Mouse (Mus musculus): ENCODE data around the gene Aip. TPM values are rescaled to one million over a fixed set of nuclear protein-coding genes. Genes with fewer than 3 reads are reported as not detected.
"Not testable (repeated sequence)": the region's sequence is repeated elsewhere in the genome, so short reads cannot be mapped to it uniquely, and the experiment has no call there.

Aip gene
- polyA plus RNA-seq, 1 experiment from 2014 or later = 104 TPM

DNA sequence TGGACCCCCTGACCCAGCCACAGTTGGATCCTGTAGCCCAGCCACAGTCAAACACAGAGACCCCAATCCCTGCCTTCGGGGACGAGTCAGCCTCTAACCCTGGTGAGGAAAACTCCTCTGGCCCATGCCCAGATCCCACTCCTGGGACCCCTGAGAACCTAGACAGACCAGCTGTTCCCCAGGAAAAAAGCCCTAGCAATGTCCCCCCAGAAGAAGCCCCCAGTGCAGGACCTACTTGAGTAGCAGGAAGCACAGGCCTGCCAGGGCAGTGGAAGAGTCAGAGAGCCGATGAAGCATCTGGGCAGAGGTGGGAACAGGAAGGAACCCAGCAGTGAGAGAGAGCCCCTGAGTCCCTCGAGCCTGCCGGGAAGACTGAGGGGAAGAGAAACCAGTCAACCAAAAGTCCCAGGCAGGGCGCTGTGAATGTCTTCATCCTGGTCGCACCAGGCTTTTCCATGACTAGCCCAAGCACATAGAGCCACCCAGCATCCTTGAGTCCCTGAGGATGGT is 18.2 kb upstream of the Aip start, which contains the start of gene Cabp4:
Gene Cabp4, minus strand, starts transcription at position 275 of the 510 bp plus-strand sequence.
- Histone ChIP-seq H3K9me3 (no peaks in the 10 kb centered on the region), H3K9ac (no peak within 1 kb of the TSS), H3K4me2 (no peak within 1 kb of the TSS), H3K4me3 (no peak within 1 kb of the TSS), H3K27ac (no peak within 1 kb of the TSS), H3K27me3 (no peaks in the 10 kb centered on the region), H3K4me1 (peaks cover 6% of the 10 kb centered on the region), H3K36me3 (no peaks in the 10 kb centered on the region)
- no peak for ATAC-seq (ENCODE audit: borderline replicate concordance, extremely low read depth, low FRiP score, low TSS enrichment)
- WGBS = 67% methylated on average over 7 of the region's 7 CpGs

DNA sequence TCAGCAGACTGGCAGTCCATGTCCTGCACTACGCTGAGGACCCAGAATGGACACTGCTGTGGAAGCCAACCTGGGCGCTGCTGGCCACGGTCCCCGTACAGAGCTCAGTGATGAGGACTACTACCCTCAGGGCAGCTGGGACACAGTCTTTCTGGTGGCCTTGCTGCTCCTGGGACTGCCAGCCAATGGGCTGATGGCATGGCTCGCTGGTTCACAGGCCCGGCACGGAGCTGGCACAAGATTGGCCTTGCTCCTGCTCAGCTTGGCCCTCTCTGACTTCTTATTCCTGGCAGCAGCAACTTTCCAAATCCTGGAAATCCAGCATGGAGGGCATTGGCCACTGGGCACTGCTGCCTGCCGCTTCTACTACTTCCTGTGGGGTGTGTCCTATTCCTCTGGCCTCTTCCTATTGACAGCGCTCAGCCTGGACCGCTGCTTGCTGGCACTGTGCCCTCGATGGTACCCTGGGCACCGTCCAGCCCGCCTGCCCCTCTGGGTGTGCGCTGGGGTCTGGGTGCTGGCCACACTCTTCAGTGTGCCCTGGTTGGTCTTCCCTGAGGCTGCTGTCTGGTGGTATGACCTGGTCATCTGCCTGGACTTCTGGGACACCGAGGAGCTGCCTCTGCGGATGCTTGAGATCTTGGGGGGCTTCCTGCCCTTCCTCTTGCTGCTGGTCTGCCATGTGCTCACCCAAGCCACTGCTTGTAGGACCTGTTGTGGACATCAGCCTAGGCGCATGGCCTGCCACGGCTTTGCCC is 16.9 kb upstream of the Aip start:
- H3K4me2 ChIP-seq = no peak overlapping the region
- H3K27ac ChIP-seq = no peak overlapping the region
- no peaks in the 10 kb centered on the region for H3K9me3 ChIP-seq
- H3K4me3 ChIP-seq = no peak overlapping the region
- H3K36me3 ChIP-seq = no peaks in the 10 kb centered on the region
- H3K4me1 ChIP-seq = peaks cover under 1% of the 10 kb centered on the region; the same call in 1 of the 2 replicates
- 88% methylated on average over 18 of the region's 18 CpGs for WGBS
- no peak overlapping the region for H3K9ac ChIP-seq
- no peak for ATAC-seq (ENCODE audit: borderline replicate concordance, extremely low read depth, low FRiP score, low TSS enrichment)
- no peaks in the 10 kb centered on the region for H3K27me3 ChIP-seq

GRCm38 (mm10) chr19:4140147-4140546 is 14.5 kb upstream of the Aip start:
- Histone ChIP-seq H3K4me1 (no peaks in the 10 kb centered on the region), H3K9me3 (no peaks in the 10 kb centered on the region), H3K36me3 (no peaks in the 10 kb centered on the region), H3K27me3 (no peaks in the 10 kb centered on the region), H3K27ac (no peak overlapping the region), H3K9ac (no peak overlapping the region), H3K4me3 (no peak overlapping the region), H3K4me2 (no peak overlapping the region)
- WGBS = 64% methylated on average over 6 of the region's 6 CpGs
- no peak for ATAC-seq (ENCODE audit: borderline replicate concordance, extremely low read depth, low FRiP score, low TSS enrichment)

DNA sequence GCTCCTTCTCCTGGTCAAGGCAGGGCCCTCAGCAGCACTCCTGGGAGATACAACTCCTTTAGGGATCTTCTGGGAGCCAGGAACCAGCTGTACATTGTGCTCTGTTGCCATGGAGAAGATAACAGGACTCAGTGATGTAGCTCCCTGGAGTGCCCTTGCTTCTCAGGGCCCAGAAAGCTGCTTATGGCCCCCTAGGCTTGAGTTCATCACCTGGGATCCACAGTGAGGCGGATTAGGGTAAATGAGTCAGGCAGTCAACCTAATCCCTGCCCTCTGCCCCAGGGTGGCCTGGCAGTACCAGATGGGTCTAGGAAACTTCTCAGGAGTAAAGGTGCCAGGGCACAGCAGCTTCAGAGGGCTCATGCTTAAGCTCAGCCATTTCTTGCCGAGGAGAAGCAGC is 13.8 kb upstream of the Aip start, which contains the start of gene Gpr152:
Gene Gpr152, plus strand, starts transcription at position 342 of the 400 bp plus-strand sequence.
- Histone ChIP-seq H3K27me3 (no peaks in the 10 kb centered on the region), H3K9me3 (no peaks in the 10 kb centered on the region), H3K36me3 (no peaks in the 10 kb centered on the region), H3K4me2 (no peak within 1 kb of the TSS), H3K27ac (no peak within 1 kb of the TSS), H3K4me1 (no peaks in the 10 kb centered on the region), H3K9ac (no peak within 1 kb of the TSS), H3K4me3 (no peak within 1 kb of the TSS)
- no peak for ATAC-seq (ENCODE audit: borderline replicate concordance, extremely low read depth, low FRiP score, low TSS enrichment)
- WGBS = 75% methylated on average over 2 of the region's 2 CpGs

DNA sequence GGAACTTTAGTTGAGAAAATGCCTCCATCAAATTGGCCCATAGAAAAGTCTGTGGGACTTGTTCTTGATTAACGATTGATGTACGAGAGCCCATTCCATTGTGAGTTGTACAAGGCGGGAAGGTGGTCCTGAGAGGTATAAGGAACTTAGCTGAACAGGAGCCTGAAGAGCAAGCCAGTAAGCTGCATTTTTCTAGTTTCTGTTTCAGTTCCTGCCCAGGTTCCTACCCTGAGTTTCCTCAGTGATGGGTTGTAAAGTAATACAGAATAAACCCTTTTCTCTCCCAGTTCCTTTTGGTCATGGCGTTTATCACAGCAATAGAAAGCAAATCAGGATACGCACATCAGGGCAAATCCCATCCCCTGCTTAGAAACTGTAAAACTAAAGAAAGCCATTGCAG is 12.3 kb upstream of the Aip start:
- Histone ChIP-seq H3K9ac (no peak overlapping the region), H3K9me3 (no peaks in the 10 kb centered on the region), H3K4me1 (no peaks in the 10 kb centered on the region), H3K4me2 (no peak overlapping the region), H3K27me3 (no peaks in the 10 kb centered on the region), H3K4me3 (no peak overlapping the region), H3K27ac (no peak overlapping the region), H3K36me3 (peaks cover 2% of the 10 kb centered on the region; the same call in 1 of the 2 replicates)
- ATAC-seq (ENCODE audit: borderline replicate concordance, extremely low read depth, low FRiP score, low TSS enrichment) = no peak
- WGBS = 83% methylated on average over 5 of the region's 5 CpGs

GRCm38 (mm10) chr19:4136463-4136862 is 10.8 kb upstream of the Aip start:
- no peaks in the 10 kb centered on the region for H3K4me1 ChIP-seq
- H3K4me2 ChIP-seq = no peak overlapping the region
- H3K27ac ChIP-seq = no peak overlapping the region
- no peak for ATAC-seq (ENCODE audit: borderline replicate concordance, extremely low read depth, low FRiP score, low TSS enrichment)
- H3K36me3 ChIP-seq = peaks cover 17% of the 10 kb centered on the region
- no peaks in the 10 kb centered on the region for H3K9me3 ChIP-seq
- 72% methylated on average over 5 of the region's 5 CpGs for WGBS
- no peak overlapping the region for H3K4me3 ChIP-seq
- H3K9ac ChIP-seq = no peak overlapping the region
- no peaks in the 10 kb centered on the region for H3K27me3 ChIP-seq

DNA sequence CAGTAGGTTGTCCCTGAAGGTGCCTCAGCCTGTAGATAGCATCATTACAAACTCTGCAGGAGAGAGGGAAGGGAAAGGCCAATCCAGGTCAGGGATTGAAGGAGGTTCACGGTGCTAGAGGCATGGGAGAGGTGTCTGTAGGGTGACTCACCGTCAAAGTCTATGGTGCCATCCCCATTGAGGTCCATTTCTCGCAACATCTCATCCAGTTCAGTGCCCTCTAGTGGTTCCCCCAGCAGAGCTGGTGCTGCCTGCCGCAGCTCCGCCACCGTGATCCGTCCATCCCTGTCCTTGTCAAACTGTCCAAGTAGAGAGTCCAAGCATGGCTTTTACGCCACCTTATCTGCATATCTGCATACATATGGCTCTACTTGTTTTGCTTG is 10.3 kb upstream of the Aip start:
- 13% methylated on average over 8 of the region's 8 CpGs for WGBS
- not testable (repeated sequence) for H3K9me3 ChIP-seq; ATAC-seq (ENCODE audit: borderline replicate concordance, extremely low read depth, low FRiP score, low TSS enrichment); H3K27me3 ChIP-seq; H3K4me1 ChIP-seq; H3K4me3 ChIP-seq; H3K27ac ChIP-seq; H3K9ac ChIP-seq; H3K4me2 ChIP-seq
- peaks cover 21% of the 10 kb centered on the region for H3K36me3 ChIP-seq

- WGBS = 65% methylated on average over 6 of the region's 6 CpGs
- not testable (repeated sequence) for H3K27me3 ChIP-seq; ATAC-seq (ENCODE audit: borderline replicate concordance, extremely low read depth, low FRiP score, low TSS enrichment); H3K4me1 ChIP-seq; H3K4me3 ChIP-seq; H3K9me3 ChIP-seq; H3K4me2 ChIP-seq; H3K27ac ChIP-seq; H3K9ac ChIP-seq
- H3K36me3 ChIP-seq = peaks cover 21% of the 10 kb centered on the region
Observed at GRCm38 (mm10) chr19:4135229-4135962, 9.7 kb upstream of the Aip start.

- no peak for ATAC-seq (ENCODE audit: borderline replicate concordance, extremely low read depth, low FRiP score, low TSS enrichment)
- H3K4me1 ChIP-seq = no peaks in the 10 kb centered on the region
- no peak overlapping the region for H3K27ac ChIP-seq
- H3K4me2 ChIP-seq = no peak overlapping the region
- H3K4me3 ChIP-seq = no peak overlapping the region
- H3K36me3 ChIP-seq = peaks cover 27% of the 10 kb centered on the region
- H3K9me3 ChIP-seq = no peaks in the 10 kb centered on the region
- H3K27me3 ChIP-seq = no peaks in the 10 kb centered on the region
- WGBS = 78% methylated on average over 4 of the region's 4 CpGs
- H3K9ac ChIP-seq = no peak overlapping the region
Observed at GRCm38 (mm10) chr19:4134354-4134753, 8.7 kb upstream of the Aip start.

DNA sequence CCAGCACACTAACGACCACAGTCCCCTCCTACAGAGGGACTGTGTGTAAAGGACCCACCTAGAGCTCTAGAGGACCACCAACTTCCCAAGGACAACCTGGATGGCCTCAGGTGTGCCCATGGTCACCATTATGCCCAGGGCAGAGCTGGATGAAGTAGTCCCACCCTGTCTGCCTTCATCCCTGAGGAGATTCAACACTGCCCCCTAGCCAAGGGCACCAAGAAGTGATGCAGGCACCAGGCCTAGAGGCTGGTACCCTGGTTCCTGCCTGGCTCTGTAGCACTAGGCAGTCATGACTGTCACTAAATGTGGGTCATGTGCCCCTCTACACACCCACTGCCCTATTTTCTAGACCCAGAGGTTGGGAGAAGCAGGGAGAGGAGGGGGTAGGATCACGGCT is 6.1 kb upstream of the Aip start:
- no peak for ATAC-seq (ENCODE audit: borderline replicate concordance, extremely low read depth, low FRiP score, low TSS enrichment)
- no peak overlapping the region for H3K4me3 ChIP-seq
- H3K4me1 ChIP-seq = peaks cover 10% of the 10 kb centered on the region
- no peaks in the 10 kb centered on the region for H3K9me3 ChIP-seq
- no peak overlapping the region for H3K9ac ChIP-seq
- H3K36me3 ChIP-seq = peaks cover 46% of the 10 kb centered on the region
- H3K4me2 ChIP-seq = no peak overlapping the region
- H3K27me3 ChIP-seq = no peaks in the 10 kb centered on the region
- no peak overlapping the region for H3K27ac ChIP-seq
- WGBS = 77% methylated on average over 2 of the region's 2 CpGs

- no peak overlapping the region for H3K4me2 ChIP-seq
- peaks cover 14% of the 10 kb centered on the region for H3K4me1 ChIP-seq
- H3K27me3 ChIP-seq = no peaks in the 10 kb centered on the region
- H3K4me3 ChIP-seq = no peak overlapping the region
- ATAC-seq (ENCODE audit: borderline replicate concordance, extremely low read depth, low FRiP score, low TSS enrichment) = no peak
- H3K27ac ChIP-seq = no peak overlapping the region
- peaks cover 46% of the 10 kb centered on the region for H3K36me3 ChIP-seq
- no peak overlapping the region for H3K9ac ChIP-seq
- 86% methylated on average over 5 of the region's 5 CpGs for WGBS
- no peaks in the 10 kb centered on the region for H3K9me3 ChIP-seq
Observed at GRCm38 (mm10) chr19:4131075-4131474, 5.4 kb upstream of the Aip start.

DNA sequence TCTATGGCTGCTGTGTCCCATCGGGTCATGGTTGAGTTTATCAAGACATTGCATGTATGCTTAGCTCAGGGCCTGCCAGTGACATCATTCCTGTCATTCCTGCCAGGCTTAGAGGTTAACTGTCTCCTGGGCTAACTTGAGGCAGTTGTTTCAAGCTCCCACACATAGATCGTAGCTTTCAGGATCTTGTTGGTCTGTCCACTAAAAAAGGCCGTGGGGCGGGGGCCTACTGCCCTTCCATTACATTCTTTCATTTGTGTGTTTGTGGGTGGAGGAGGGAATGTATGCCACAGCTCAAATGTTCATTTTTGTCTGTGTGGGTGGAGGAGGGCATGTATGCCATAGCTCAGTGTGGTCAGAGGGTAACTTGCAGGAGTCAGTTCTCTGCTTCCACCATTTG is 4.4 kb upstream of the Aip start:
- peaks cover 46% of the 10 kb centered on the region for H3K36me3 ChIP-seq
- H3K4me2 ChIP-seq = no peak overlapping the region
- no peak overlapping the region for H3K27ac ChIP-seq
- H3K9me3 ChIP-seq = no peaks in the 10 kb centered on the region
- no peak overlapping the region for H3K9ac ChIP-seq
- ATAC-seq (ENCODE audit: borderline replicate concordance, extremely low read depth, low FRiP score, low TSS enrichment) = no peak
- H3K27me3 ChIP-seq = no peaks in the 10 kb centered on the region
- WGBS = 80% methylated on average over 4 of the region's 4 CpGs
- peaks cover 14% of the 10 kb centered on the region for H3K4me1 ChIP-seq
- no peak overlapping the region for H3K4me3 ChIP-seq

Data from lung, embryonic 15.5 days (tissue).